Mouse (Mus musculus) limb, embryonic 15.5 days (tissue): Measurements from ENCODE around the gene Mx1. TPM values are rescaled to one million over a fixed set of nuclear protein-coding genes. Genes with fewer than 3 reads are reported as not detected.

Experiments
- ATAC-seq: fragments of 200-750 bp; cut with Nextera tagmentation; 2 replicates; pipeline ENCODE4 v1.8.0; 2017; ENCODE audit warnings: low read depth, moderate TSS enrichment; ENCODE audit not compliant: insufficient number of reproducible peaks, low FRiP score, low TSS enrichment
- H3K27ac ChIP-seq: fragments of 300-500 bp; sonication (generic); 2 replicates; pipeline ENCODE4 v1.5.1; 2015; ENCODE audit warnings: moderate library complexity, mild to moderate bottlenecking, inconsistent platforms
- H3K27me3 ChIP-seq: fragments of 300-500 bp; sonication (generic); 2 replicates; pipeline ENCODE4 v1.6.1; 2015; ENCODE audit warnings: inconsistent platforms
- H3K36me3 ChIP-seq: fragments of 300-500 bp; sonication (generic); 2 replicates; pipeline ENCODE4 v1.6.1; 2015; ENCODE audit warnings: inconsistent platforms
- H3K4me1 ChIP-seq: fragments of 300-500 bp; sonication (generic); 2 replicates; pipeline ENCODE4 v1.6.1; 2015; ENCODE audit warnings: inconsistent platforms
- H3K4me2 ChIP-seq: fragments of 300-500 bp; sonication (generic); 2 replicates; pipeline ENCODE4 v1.6.1; 2015; ENCODE audit warnings: mild to moderate bottlenecking, inconsistent platforms
- H3K4me3 ChIP-seq: fragments of 300-500 bp; sonication (generic); 2 replicates; pipeline ENCODE4 v1.5.1; 2015; ENCODE audit warnings: mild to moderate bottlenecking, inconsistent platforms
- H3K9ac ChIP-seq: fragments of 300-500 bp; sonication (generic); 2 replicates; pipeline ENCODE4 v1.6.1; 2015; ENCODE audit warnings: inconsistent platforms
- H3K9me3 ChIP-seq: fragments of 300-500 bp; sonication (generic); 2 replicates; pipeline ENCODE4 v1.6.1; 2016; ENCODE audit warnings: inconsistent platforms
- WGBS: fragments of 180-500 bp; shearing (Covaris S2); methylation state at CpG from one replicate; pipeline ENCODE4 v1.1.7; 2015; 5-methylcytosine and 5-hydroxymethylcytosine counted together
- polyA plus RNA-seq: library from polyadenylated mRNA; unstranded; fragments of >200 nt; fragmentation: Nextera tagmentation; extraction: Ambion mirVana; gene quantifications from 2 replicates; pipeline ENCODE4 v1.2.1, GENCODE M21; 2015

The Mx1 gene
- polyA plus RNA-seq, 1 experiment from 2014 or later, result 0.23 TPM

DNA sequence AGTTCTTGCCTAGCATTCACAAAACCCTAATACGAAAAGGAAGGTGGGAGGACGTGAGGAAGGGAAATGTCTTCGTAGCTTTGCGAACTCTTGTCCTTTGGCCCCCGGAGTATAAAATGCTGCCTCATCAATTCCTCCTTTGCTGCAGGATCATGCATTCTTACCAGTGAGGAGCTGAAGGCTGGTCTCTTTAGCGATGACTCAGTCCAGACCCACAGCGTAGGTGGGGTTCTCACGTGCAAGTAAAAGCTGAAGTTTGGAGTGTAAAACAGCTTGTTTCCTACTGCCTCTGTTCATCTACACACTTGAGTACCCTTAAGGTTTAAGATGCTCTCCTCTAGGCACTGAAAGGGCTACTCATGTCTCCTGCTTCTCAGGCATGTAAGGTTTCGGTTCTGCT, 20.7 kb downstream of the Mx1 start:
- Histone ChIP-seq H3K4me3 (no peak overlapping the region), H3K9ac (no peak overlapping the region), H3K36me3 (no peaks in the 10 kb centered on the region), H3K4me1 (no peaks in the 10 kb centered on the region), H3K9me3 (no peaks in the 10 kb centered on the region), H3K4me2 (no peak overlapping the region), H3K27ac (no peak overlapping the region), H3K27me3 (no peaks in the 10 kb centered on the region)
- 85% methylated on average over 9 of the region's 9 CpGs for WGBS
- no peak for ATAC-seq

DNA sequence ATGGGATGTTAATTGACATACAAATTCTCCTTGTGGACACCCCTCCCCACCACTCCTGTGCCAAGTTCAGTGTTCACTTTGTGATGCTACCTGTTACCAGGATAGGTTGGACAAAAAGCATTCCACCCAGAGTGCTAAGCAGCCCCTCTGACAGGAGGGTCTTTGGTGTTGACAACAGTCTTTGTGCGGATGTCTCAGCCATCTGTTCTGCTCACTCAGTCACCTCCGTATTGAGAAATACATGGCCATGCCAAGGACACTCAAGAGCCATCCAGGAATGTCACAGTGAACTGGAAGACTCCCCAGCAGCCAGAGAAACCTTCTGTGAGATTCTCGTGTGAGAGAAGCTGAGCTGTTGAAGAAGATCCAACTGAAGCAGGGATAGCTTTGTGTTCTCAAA, 24.5 kb downstream of the Mx1 start:
- 0 out of 2 replicates have a peak, but pooled peaks have one; percentile 18 for ATAC-seq
- Histone ChIP-seq H3K27me3 (no peaks in the 10 kb centered on the region), H3K36me3 (no peaks in the 10 kb centered on the region), H3K4me3 (no peak overlapping the region), H3K9me3 (no peaks in the 10 kb centered on the region), H3K4me1 (no peaks in the 10 kb centered on the region), H3K4me2 (no peak overlapping the region), H3K27ac (no peak overlapping the region), H3K9ac (no peak overlapping the region)
- 72% methylated on average over 3 of the region's 3 CpGs for WGBS

DNA sequence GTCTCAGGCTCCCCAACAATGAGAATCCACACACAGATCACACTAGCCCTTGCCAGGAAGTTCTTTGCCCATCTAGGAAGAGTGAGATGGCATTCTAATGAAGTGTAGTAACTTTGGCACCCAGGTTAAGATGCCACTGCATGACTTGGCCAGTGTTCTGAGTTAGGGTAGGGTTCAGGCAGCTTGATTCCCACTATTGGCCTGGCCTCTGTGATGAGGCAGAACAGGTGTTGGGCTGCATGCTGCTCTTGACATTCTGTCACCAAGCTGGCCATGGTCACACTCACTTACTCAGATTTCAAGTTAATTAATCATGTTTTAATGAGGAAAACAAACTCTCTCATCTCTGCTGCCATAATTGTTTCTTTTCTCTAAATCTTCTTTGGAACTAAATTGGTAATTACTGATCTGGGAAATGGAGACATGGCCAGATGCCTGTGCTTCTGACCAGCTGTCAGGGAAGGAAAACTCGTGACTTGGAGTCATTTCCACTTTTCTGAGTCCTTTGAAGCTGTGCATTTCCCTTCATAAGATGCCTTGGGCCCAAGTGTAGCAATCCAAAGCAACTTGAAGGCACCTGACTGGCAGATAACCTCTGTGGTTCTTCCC, 25.2 kb downstream of the Mx1 start:
- Histone ChIP-seq H3K27ac (no peak overlapping the region), H3K4me2 (no peak overlapping the region), H3K36me3 (no peaks in the 10 kb centered on the region), H3K4me1 (no peaks in the 10 kb centered on the region), H3K27me3 (no peaks in the 10 kb centered on the region), H3K9ac (no peak overlapping the region), H3K9me3 (no peaks in the 10 kb centered on the region), H3K4me3 (no peak overlapping the region)
- WGBS, result 21% methylated on average over 1 of the region's 1 CpGs
- ATAC-seq, result no peak

DNA sequence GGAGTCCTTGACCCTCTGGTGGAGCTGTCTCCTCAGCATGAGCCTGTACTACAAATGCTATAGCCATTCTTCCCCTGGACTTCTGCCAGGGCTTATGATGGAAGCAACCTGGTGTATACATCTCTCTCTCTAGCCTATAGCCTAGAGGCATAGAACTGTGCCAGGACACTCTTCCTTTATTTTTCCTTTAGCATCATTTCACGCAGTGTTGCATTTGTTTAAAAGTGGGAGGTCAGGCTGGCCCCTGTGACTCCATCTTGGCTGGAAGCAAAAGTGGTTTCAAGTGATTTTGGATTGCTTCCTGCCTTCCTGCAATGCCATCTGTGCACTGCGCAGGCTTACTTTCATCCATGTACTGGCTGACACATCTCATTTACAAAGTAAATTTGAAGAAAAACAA, 28.5 kb downstream of the Mx1 start:
- no peaks in the 10 kb centered on the region for H3K9me3 ChIP-seq
- H3K27ac ChIP-seq, result no peak overlapping the region
- no peaks in the 10 kb centered on the region for H3K36me3 ChIP-seq
- WGBS, result 60% methylated on average over 2 of the region's 2 CpGs
- no peak overlapping the region for H3K4me3 ChIP-seq
- H3K27me3 ChIP-seq, result no peaks in the 10 kb centered on the region
- H3K4me2 ChIP-seq, result no peak overlapping the region
- no peak for ATAC-seq
- no peak overlapping the region for H3K9ac ChIP-seq
- no peaks in the 10 kb centered on the region for H3K4me1 ChIP-seq

DNA sequence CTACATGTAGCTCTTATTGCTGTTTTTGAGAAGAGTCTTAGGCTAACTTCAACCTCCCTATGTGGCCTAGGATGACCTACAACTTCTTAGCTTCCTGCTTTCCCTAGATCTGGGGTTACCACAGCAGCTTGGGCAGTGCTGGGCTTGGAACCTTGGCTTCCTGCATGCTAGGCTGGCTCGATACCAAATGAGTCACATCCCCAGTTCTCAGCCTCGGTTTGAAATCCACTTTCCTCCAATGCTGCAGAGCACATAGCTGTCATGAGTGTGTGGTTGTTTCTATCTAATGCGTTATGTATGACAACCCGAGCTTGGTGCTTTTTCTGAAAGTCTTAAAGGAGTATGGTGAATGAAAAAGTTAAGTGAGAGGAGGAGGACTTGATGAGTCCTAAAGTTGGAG, 31.4 kb downstream of the Mx1 start:
- 74% methylated on average over 4 of the region's 4 CpGs for WGBS
- Histone ChIP-seq H3K4me2 (no peak overlapping the region), H3K9ac (no peak overlapping the region), H3K27ac (no peak overlapping the region), H3K27me3 (no peaks in the 10 kb centered on the region), H3K9me3 (no peaks in the 10 kb centered on the region), H3K36me3 (no peaks in the 10 kb centered on the region), H3K4me1 (no peaks in the 10 kb centered on the region), H3K4me3 (no peak overlapping the region)
- ATAC-seq, result no peak

DNA sequence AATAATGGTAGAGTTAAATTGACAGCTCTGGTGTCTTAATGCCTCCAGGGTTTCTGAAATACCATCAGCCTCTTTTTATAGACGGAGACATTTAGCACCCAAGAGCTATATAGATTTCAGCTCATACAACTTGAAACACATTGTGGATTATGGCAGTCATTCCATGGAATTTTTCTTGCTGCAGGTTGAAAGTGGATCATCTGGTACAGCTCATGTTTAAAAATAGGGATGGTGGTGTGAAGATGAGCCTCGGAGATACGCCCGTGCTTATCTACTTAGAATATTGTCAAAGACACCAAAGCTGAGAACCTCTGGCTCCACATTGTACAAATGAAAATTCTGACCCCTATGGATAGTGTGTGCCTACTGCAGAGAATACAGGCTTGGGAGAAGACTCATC, 32.6 kb downstream of the Mx1 start:
- 86% methylated on average over 4 of the region's 4 CpGs for WGBS
- no peak for ATAC-seq
- Histone ChIP-seq H3K27me3 (no peaks in the 10 kb centered on the region), H3K27ac (no peak overlapping the region), H3K9me3 (no peaks in the 10 kb centered on the region), H3K36me3 (no peaks in the 10 kb centered on the region), H3K4me2 (no peak overlapping the region), H3K4me1 (no peaks in the 10 kb centered on the region), H3K9ac (no peak overlapping the region), H3K4me3 (no peak overlapping the region)

DNA sequence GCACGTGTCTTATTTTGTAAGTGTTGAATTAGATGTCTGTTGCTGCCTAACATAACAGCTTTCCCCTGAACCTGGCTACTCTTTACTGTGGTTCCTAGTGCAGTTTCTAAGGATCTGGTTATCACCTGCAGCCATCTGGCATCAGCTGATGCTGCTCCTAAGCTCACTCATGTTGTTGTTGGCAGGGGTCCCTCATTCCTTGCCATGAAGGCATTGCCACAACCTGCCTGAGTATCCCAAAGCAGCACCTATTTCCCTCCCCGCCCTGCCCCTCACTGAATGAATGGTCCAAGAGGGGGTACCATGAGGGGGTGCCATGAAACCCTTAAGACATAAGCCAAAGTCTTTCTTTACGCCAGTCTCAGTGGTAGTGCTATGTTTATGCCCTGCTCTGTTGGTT, 34.7 kb downstream of the Mx1 start:
- no peak for ATAC-seq
- H3K4me1 ChIP-seq, result no peaks in the 10 kb centered on the region
- no peak overlapping the region for H3K27ac ChIP-seq
- no peaks in the 10 kb centered on the region for H3K9me3 ChIP-seq
- WGBS, result 81% methylated on average over 3 of the region's 3 CpGs
- H3K4me3 ChIP-seq, result no peak overlapping the region
- no peaks in the 10 kb centered on the region for H3K36me3 ChIP-seq
- H3K4me2 ChIP-seq, result no peak overlapping the region
- H3K9ac ChIP-seq, result no peak overlapping the region
- no peaks in the 10 kb centered on the region for H3K27me3 ChIP-seq

DNA sequence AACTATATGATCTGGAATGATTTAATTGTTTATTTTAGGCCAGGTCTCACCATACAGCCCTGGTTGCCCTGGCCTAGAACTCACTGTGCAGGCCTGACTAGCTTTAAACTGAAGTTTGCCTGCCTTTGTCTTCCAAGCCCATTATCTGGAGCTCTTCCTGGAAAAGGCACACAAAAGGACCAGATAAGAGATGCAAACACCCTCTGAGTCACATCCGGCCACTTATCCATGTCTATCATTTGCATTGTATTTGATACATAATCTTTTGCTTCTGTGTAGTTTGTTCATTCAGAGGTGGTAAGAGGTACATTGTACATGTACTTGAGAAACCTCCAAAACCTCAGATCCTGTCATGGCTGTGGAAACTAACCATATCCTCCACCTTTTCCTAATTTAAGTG, 39.1 kb downstream of the Mx1 start:
- Histone ChIP-seq H3K4me2 (no peak overlapping the region), H3K4me3 (no peak overlapping the region), H3K27me3 (no peaks in the 10 kb centered on the region), H3K9ac (no peak overlapping the region), H3K4me1 (no peaks in the 10 kb centered on the region), H3K9me3 (no peaks in the 10 kb centered on the region), H3K36me3 (no peaks in the 10 kb centered on the region), H3K27ac (no peak overlapping the region)
- 93% methylated on average over 1 of the region's 1 CpGs for WGBS
- no peak for ATAC-seq

DNA sequence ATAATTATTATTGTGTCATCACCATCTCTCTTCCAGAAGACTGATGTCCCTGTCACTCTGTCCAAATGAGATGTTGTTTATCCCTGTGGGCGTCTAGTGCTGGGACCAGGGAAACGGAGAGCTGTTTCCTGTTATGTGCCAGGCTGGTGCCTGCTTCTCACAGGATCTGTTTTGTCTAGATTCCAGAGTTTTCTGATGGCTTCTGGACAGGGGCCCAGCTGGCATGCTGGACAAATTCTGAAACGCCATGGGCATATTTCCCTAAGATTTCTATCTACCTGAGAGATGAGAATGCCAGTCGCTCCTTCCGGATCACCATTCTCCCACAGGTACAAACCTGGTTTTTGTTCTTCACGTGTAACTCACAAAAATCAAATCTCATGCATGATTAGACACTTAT, 41.0 kb downstream of the Mx1 start:
- 73% methylated on average over 6 of the region's 6 CpGs for WGBS
- no peaks in the 10 kb centered on the region for H3K9me3 ChIP-seq
- H3K4me2 ChIP-seq, result no peak overlapping the region
- H3K27me3 ChIP-seq, result no peaks in the 10 kb centered on the region
- no peak for ATAC-seq
- H3K4me3 ChIP-seq, result no peak overlapping the region
- no peak overlapping the region for H3K9ac ChIP-seq
- no peaks in the 10 kb centered on the region for H3K36me3 ChIP-seq
- no peak overlapping the region for H3K27ac ChIP-seq
- no peaks in the 10 kb centered on the region; the same call in 1 of the 2 replicates for H3K4me1 ChIP-seq

DNA sequence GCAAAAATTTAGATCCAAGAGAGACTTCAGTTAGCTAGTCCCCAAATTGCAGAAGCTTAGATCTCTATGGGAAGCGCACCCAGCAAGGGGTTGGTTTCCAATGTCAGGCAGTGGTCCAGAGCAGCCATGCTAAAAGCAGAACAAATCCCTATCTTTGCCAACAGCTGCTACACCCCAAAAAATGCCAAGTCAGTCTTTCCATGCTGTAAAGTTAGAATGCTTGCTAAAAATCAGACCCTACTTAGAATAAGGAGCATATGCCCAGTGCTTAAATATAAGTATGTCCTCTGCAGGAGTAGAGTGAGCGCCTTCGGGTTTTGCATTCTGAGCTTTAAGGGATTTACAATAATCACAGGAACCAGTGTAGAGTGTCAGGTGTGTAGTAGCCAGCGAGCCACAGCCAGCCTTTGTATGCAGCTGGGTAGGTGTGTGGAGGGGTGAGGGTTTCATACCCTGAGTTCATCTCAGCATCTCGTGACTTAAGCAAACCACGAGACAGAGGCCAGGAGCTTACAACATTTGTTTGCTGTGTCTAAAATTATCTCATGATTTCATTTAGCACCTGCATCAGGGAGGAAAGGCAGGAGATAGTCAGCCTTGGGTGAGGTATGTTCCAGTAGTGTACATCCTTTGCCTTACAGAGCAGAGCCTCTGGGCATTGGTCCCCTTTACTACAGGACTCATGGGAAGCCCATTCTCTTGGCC, 43.8 kb downstream of the Mx1 start:
- no peak for ATAC-seq
- H3K4me2 ChIP-seq, result no peak overlapping the region
- no peaks in the 10 kb centered on the region for H3K9me3 ChIP-seq
- 82% methylated on average over 6 of the region's 6 CpGs for WGBS
- no peaks in the 10 kb centered on the region; the same call in 1 of the 2 replicates for H3K4me1 ChIP-seq
- no peaks in the 10 kb centered on the region for H3K27me3 ChIP-seq
- H3K27ac ChIP-seq, result no peak overlapping the region
- H3K4me3 ChIP-seq, result no peak overlapping the region
- H3K36me3 ChIP-seq, result no peaks in the 10 kb centered on the region
- no peak overlapping the region for H3K9ac ChIP-seq

DNA sequence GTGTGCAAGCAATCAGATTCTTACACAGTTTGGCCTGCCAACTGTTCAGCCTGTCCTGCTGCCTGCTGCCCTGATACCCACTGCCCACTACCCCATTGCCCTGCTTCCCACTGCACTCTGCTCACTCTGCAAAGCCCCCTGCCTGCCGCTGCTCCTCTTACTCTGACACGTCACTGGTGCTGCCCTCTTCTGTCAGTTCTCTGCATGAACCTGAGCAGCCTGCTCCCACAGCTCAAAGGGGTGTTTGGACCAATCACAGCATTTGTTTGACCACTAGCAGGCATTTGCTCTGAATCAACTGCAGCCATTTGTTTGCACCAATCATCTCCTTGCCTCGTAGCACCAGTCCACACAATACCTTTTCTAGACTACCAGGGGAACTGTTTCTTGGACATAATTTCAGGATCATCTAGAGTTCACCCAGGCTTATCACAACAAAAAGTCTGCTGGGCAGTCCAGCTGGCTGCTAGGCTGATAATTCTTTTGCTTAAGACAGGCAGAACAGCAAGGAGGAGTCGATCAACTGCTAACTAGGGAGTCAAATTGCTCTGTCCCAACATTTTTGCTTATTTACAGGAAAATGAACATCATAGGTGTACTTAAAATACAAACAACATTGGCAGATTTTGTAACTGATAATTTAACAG, 44.7 kb downstream of the Mx1 start:
- Histone ChIP-seq H3K4me1 (no peaks in the 10 kb centered on the region; the same call in 1 of the 2 replicates), H3K27me3 (no peaks in the 10 kb centered on the region), H3K9ac (no peak overlapping the region), H3K4me2 (no peak overlapping the region), H3K36me3 (no peaks in the 10 kb centered on the region), H3K27ac (no peak overlapping the region), H3K9me3 (no peaks in the 10 kb centered on the region), H3K4me3 (no peak overlapping the region)
- no peak for ATAC-seq
- WGBS, result 13% methylated on average over 4 of the region's 4 CpGs

DNA sequence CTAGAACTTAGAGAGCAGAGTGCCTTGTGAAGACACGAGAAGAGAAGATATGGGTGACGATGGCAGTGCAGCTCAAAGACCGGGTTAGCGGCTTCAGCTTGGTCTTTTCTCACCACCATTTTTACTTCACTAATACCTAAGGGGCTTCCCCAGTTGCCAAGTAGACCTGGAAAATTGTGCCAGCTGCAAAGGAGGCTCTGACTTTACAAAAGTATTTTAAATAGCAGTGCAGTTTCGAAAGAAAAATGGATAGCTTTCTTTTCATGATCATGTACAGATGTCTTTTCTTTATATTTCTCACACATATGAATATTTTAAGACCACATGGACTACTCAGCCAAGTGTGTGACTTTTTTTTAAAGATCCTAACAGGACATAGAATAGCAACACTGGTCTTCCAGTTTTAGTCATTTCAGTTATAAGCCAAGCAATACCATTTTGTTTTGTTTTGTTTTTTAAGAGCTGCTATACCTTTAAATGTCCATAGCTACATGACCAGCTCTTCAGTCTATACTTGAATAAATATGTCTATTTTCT, 57.2 kb downstream of the Mx1 start:
- Histone ChIP-seq H3K4me3 (no peak overlapping the region), H3K9me3 (no peaks in the 10 kb centered on the region), H3K4me1 (no peaks in the 10 kb centered on the region), H3K9ac (no peak overlapping the region), H3K27me3 (no peaks in the 10 kb centered on the region), H3K27ac (no peak overlapping the region), H3K4me2 (no peak overlapping the region), H3K36me3 (no peaks in the 10 kb centered on the region)
- 83% methylated on average over 5 of the region's 5 CpGs for whole genome bisulfite sequencing
- ATAC-seq, result no peak
